Mouse (Mus musculus): ENCODE data around the gene Gm10318. TPM values are rescaled to one million over a fixed set of nuclear protein-coding genes. Genes with fewer than 3 reads are reported as not detected.
A peak's percentile ranks its signal among the peaks of the same experiment; 100 is the strongest.

The Gm10318 gene
- polyA plus RNA-seq, 1 experiment from 2014 or later: not detected

DNA sequence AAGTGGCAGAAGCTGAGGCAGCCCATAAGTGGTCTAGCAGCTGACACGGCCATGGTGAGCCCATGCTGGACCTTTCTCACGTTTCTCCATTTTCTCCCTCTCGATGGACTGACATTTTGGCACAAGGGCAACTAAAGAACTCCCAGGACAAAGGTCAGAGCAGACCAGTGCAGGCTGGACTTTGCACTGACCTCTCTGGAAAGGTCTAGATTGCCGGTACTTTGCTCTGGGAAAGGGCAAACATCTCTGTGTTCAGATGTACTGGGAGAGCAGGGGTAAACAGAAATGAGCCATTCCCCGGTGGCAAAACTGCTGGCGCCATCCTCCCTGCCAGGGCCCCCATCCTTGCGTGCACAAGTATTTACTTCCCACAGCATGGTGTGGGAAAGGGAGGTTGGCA is 47.5 kb downstream of the Gm10318 start:
- H3K27ac ChIP-seq (replicated peaks): no peak overlapping the region
- H3K4me3 ChIP-seq (ENCODE audit: low read depth, low read length): no peak overlapping the region
- H3K9ac ChIP-seq (ENCODE audit: low read length): no peak overlapping the region
- DNase-seq (ENCODE audit: low spot score): no peak
- WGBS: 58% methylated on average over 7 of the region's 7 CpGs
- H3K36me3 ChIP-seq (ENCODE audit: control insufficient read depth, insufficient read depth, low read length): no peaks in the 10 kb centered on the region
- no peaks in the 10 kb centered on the region for H3K9me3 ChIP-seq (ENCODE audit: control insufficient read depth, low read length)
- no peak overlapping the region for H3K4me2 ChIP-seq (replicated peaks; ENCODE audit: low read depth)
- no peaks in the 10 kb centered on the region for H3K27me3 ChIP-seq (ENCODE audit: control insufficient read depth, insufficient read depth, low read length)
- H3K4me1 ChIP-seq (replicated peaks; ENCODE audit: control insufficient read depth, insufficient read depth): no peaks in the 10 kb centered on the region; the same call in 1 of the 2 replicates
- no peak for ATAC-seq (ENCODE audit: low FRiP score, low TSS enrichment)
- TF ChIP-seq CTCF (IDR thresholded peaks at IDR 0.05; ENCODE audit: low read depth) (no peak), EP300 (optimal IDR thresholded peaks at IDR 0.05) (no peak)

DNA sequence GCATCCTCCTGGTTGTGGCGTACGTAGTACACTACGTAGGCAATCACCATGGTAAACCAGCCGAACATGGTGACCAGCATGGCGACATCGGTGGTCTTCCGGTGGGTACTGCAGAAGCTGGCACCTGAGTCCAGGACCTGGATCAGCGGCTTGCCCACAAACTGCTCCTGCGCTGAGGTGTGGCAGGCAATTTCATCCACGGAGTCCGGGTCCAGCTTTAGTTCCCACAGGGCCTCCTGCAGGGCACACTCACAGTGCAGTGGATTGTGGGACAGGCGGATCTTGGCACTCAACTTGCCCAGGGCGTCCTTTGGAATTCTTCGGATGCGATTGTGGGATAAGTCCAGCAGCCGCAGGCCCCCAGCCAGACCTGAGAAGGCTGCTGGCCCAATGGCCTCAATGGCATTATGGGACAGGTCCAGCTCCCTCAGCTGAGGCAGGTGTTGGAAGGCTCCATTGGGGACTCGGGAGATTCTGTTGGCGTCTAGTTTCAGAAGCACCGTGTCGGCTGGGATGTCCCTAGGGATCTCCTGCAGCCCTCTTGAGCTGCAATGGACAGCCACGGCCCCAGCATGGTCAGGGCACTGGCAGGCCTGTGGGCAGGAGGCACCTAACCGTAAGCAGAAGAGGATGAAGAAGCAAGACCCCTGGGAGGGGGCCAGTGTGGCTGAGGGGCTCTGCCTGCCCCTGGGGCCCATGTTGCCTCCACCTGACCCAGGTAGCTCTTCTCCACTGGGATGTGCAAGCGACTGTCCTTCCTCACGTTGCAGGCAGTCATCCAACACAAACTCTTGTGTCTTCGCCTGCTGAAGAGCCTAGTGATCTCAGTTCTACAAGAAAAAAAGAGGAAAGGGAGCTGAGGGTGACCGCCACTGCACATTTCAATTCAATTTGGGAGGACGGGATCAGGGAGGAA is 48.5 kb downstream of the Gm10318 start:
- H3K27me3 ChIP-seq (ENCODE audit: control insufficient read depth, insufficient read depth, low read length): no peaks in the 10 kb centered on the region
- no peaks in the 10 kb centered on the region; the same call in 1 of the 2 replicates for H3K4me1 ChIP-seq (replicated peaks; ENCODE audit: control insufficient read depth, insufficient read depth)
- H3K9ac ChIP-seq (ENCODE audit: low read length): 0 out of 2 replicates have a peak overlapping the region, but pooled peaks have one; percentile 61
- no peaks in the 10 kb centered on the region for H3K9me3 ChIP-seq (ENCODE audit: control insufficient read depth, low read length)
- ATAC-seq (ENCODE audit: low FRiP score, low TSS enrichment) (no peak), DNase-seq (ENCODE audit: low spot score) (no peak)
- 88% methylated on average over 27 of the region's 27 CpGs for WGBS
- H3K4me3 ChIP-seq (ENCODE audit: low read depth, low read length): no peak overlapping the region; the same call in 1 of the 2 replicates
- H3K4me2 ChIP-seq (replicated peaks; ENCODE audit: low read depth): peak overlapping the region; percentile 81
- TF ChIP-seq CTCF (IDR thresholded peaks at IDR 0.05; ENCODE audit: low read depth) (no peak), EP300 (optimal IDR thresholded peaks at IDR 0.05) (no peak)
- no peaks in the 10 kb centered on the region for H3K36me3 ChIP-seq (ENCODE audit: control insufficient read depth, insufficient read depth, low read length)
- H3K27ac ChIP-seq (replicated peaks): no peak overlapping the region

- ATAC-seq (ENCODE audit: low FRiP score, low TSS enrichment): peak; percentile 31; the same call in 1 of the 2 replicates
- no peaks in the 10 kb centered on the region for H3K9me3 ChIP-seq (ENCODE audit: control insufficient read depth, low read length)
- TF ChIP-seq CTCF (IDR thresholded peaks at IDR 0.05; ENCODE audit: low read depth) (no peak), EP300 (optimal IDR thresholded peaks at IDR 0.05) (no peak)
Observed at GRCm38 (mm10) chr10:77901871-77902210, 49.2 kb downstream of the Gm10318 start.

GRCm38 (mm10) chr10:77902211-77902893 is 49.7 kb downstream of the Gm10318 start, which contains the start of gene Lrrc3:
Lrrc3 (minus strand) TSS chr10:77902536.
- no peaks in the 10 kb centered on the region; the same call in 1 of the 2 replicates for H3K4me1 ChIP-seq (replicated peaks; ENCODE audit: control insufficient read depth, insufficient read depth)
- H3K27me3 ChIP-seq (ENCODE audit: control insufficient read depth, insufficient read depth, low read length): no peaks in the 10 kb centered on the region
- peak; percentile 83 for DNase-seq (ENCODE audit: low spot score)
- H3K9ac ChIP-seq (ENCODE audit: low read length): peak within 1 kb of the TSS; percentile 61
- H3K9me3 ChIP-seq (ENCODE audit: control insufficient read depth, low read length): no peaks in the 10 kb centered on the region
- peak within 1 kb of the TSS; percentile 81 for H3K4me2 ChIP-seq (replicated peaks; ENCODE audit: low read depth)
- no peak for TF ChIP-seq EP300 (optimal IDR thresholded peaks at IDR 0.05)
- TF ChIP-seq CTCF (IDR thresholded peaks at IDR 0.05; ENCODE audit: low read depth): peak; percentile 56
- ATAC-seq (ENCODE audit: low FRiP score, low TSS enrichment): peak; percentile 77
- peak within 1 kb of the TSS; percentile 60 for H3K4me3 ChIP-seq (ENCODE audit: low read depth, low read length)
- H3K27ac ChIP-seq (replicated peaks): no peak within 1 kb of the TSS
- WGBS: 2% methylated on average over 26 of the region's 46 CpGs
- no peaks in the 10 kb centered on the region for H3K36me3 ChIP-seq (ENCODE audit: control insufficient read depth, insufficient read depth, low read length)

More at GRCm38 (mm10) chr10:77901871-77902210, 49.2 kb downstream of the Gm10318 start:
- no peaks in the 10 kb centered on the region for H3K27me3 ChIP-seq (ENCODE audit: control insufficient read depth, insufficient read depth, low read length)
- peak overlapping the region; percentile 60 for H3K4me3 ChIP-seq (ENCODE audit: low read depth, low read length)
- peak overlapping the region; percentile 81 for H3K4me2 ChIP-seq (replicated peaks; ENCODE audit: low read depth)
- H3K27ac ChIP-seq (replicated peaks): no peak overlapping the region
- H3K4me1 ChIP-seq (replicated peaks; ENCODE audit: control insufficient read depth, insufficient read depth): no peaks in the 10 kb centered on the region; the same call in 1 of the 2 replicates
- no peak for DNase-seq (ENCODE audit: low spot score)
- WGBS: 3% methylated on average over 14 of the region's 14 CpGs
- no peaks in the 10 kb centered on the region for H3K36me3 ChIP-seq (ENCODE audit: control insufficient read depth, insufficient read depth, low read length)
- H3K9ac ChIP-seq (ENCODE audit: low read length): peak overlapping the region; percentile 61

DNA sequence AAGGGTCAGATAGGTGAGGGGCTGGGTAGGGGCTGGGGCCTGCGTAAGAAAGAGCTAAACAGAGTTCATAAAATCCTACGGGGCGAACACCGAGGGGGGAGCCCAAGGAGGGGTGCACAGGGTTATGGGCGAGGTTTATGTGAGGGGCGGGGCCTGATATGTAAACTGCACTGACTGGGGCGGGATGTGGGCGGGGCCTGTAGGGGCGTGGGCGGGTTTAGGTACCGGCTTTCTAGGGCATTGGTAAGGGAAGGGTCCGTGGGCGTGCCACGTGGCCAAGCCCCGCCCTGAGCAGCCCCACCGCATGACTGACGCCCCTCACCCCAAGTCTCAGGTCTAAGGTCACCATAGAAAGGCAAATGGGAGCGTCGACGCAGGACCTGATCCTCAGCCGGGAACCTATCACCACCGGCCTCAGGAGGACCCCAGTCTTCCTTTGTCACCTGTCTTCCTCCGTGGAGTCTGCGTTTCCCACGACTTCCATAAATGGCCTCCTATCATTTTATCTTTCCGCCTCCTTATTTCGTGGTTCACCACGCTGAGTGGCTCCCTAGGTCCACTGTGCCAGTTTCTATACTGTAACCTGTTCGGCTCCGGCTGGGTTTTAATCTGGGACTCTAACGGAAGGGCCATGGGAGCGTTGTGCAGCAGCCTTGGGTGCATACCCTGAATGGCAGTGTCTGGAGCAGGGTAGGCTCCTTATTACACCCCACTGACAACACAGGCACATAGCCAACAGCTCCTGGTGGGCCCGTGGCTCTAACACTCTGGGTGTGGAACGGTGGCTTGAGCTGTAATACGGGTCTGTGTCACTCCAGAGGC is 50.4 kb downstream of the Gm10318 start:
- no peaks in the 10 kb centered on the region for H3K9me3 ChIP-seq (ENCODE audit: control insufficient read depth, low read length)
- DNase-seq (ENCODE audit: low spot score): peak; percentile 87
- ATAC-seq (ENCODE audit: low FRiP score, low TSS enrichment): peak; percentile 84
- H3K36me3 ChIP-seq (ENCODE audit: control insufficient read depth, insufficient read depth, low read length): no peaks in the 10 kb centered on the region
- H3K4me1 ChIP-seq (replicated peaks; ENCODE audit: control insufficient read depth, insufficient read depth): no peaks in the 10 kb centered on the region; the same call in 1 of the 2 replicates
- H3K9ac ChIP-seq (ENCODE audit: low read length): peak overlapping the region; percentile 27; the same call in 1 of the 2 replicates
- 6% methylated on average over 29 of the region's 35 CpGs for WGBS
- no peaks in the 10 kb centered on the region for H3K27me3 ChIP-seq (ENCODE audit: control insufficient read depth, insufficient read depth, low read length)
- H3K4me3 ChIP-seq (ENCODE audit: low read depth, low read length): peak overlapping the region; percentile 60
- TF ChIP-seq EP300 (optimal IDR thresholded peaks at IDR 0.05) (no peak), CTCF (IDR thresholded peaks at IDR 0.05; ENCODE audit: low read depth) (no peak)
- peak overlapping the region; percentile 81 for H3K4me2 ChIP-seq (replicated peaks; ENCODE audit: low read depth)
- H3K27ac ChIP-seq (replicated peaks): no peak overlapping the region

Other genes starting within 250 kb of the Gm10318 start
- gene Sumo3, start 246.8 kb upstream of the Gm10318 start, polyA plus RNA-seq (2015; fragmentation: Nextera tagmentation; extraction: Ambion mirVana): 232 and 239 TPM in 2 replicates
- gene Gm49325, start 246.7 kb upstream of the Gm10318 start, polyA plus RNA-seq (2015; fragmentation: Nextera tagmentation; extraction: Ambion mirVana): 12.6 and 17.3 TPM in 2 replicates
- 53.8 and 54.5 TPM in 2 replicates for gene Ube2g2, start 230.6 kb upstream of the Gm10318 start, polyA plus RNA-seq (2015; fragmentation: Nextera tagmentation; extraction: Ambion mirVana)
- 0.67 and 0.74 TPM in 2 replicates for gene Tspear, start 166.3 kb upstream of the Gm10318 start, polyA plus RNA-seq (2015; fragmentation: Nextera tagmentation; extraction: Ambion mirVana)
- not detected in 2 replicates for gene Gm19402, start 162.1 kb upstream of the Gm10318 start, polyA plus RNA-seq (2015; fragmentation: Nextera tagmentation; extraction: Ambion mirVana)
- gene Gm9508, start 155.6 kb upstream of the Gm10318 start, polyA plus RNA-seq (2015; fragmentation: Nextera tagmentation; extraction: Ambion mirVana): not detected in 2 replicates
- gene Gm10272, start 146.2 kb upstream of the Gm10318 start, polyA plus RNA-seq (2015; fragmentation: Nextera tagmentation; extraction: Ambion mirVana): not detected in 2 replicates
- 0.18 TPM in 1 of 2 replicates, not detected in the other for gene Gm10024, start 141.4 kb upstream of the Gm10318 start, polyA plus RNA-seq (2015; fragmentation: Nextera tagmentation; extraction: Ambion mirVana)
- 0.56 and 0.64 TPM in 2 replicates for gene Gm10142, start 137.1 kb upstream of the Gm10318 start, polyA plus RNA-seq (2015; fragmentation: Nextera tagmentation; extraction: Ambion mirVana)
- 3.2 and 4.5 TPM in 2 replicates for gene Krtap12-1, start 132.3 kb upstream of the Gm10318 start, polyA plus RNA-seq (2015; fragmentation: Nextera tagmentation; extraction: Ambion mirVana)
- not detected in 2 replicates for gene Gm10100, start 126.4 kb upstream of the Gm10318 start, polyA plus RNA-seq (2015; fragmentation: Nextera tagmentation; extraction: Ambion mirVana)
- not detected in 2 replicates for gene Gm18596, start 110.2 kb upstream of the Gm10318 start, polyA plus RNA-seq (2015; fragmentation: Nextera tagmentation; extraction: Ambion mirVana)
- gene Gm9736, start 101.5 kb upstream of the Gm10318 start, polyA plus RNA-seq (2015; fragmentation: Nextera tagmentation; extraction: Ambion mirVana): not detected in 2 replicates
- gene Gm3233, start 93.2 kb upstream of the Gm10318 start, polyA plus RNA-seq (2015; fragmentation: Nextera tagmentation; extraction: Ambion mirVana): not detected in 2 replicates
- gene Gm3238, start 81.5 kb upstream of the Gm10318 start, polyA plus RNA-seq (2015; fragmentation: Nextera tagmentation; extraction: Ambion mirVana): not detected in 2 replicates
- not detected in 2 replicates for gene Gm7138, start 75.9 kb upstream of the Gm10318 start, polyA plus RNA-seq (2015; fragmentation: Nextera tagmentation; extraction: Ambion mirVana)
- not detected in 2 replicates for gene Gm3250, start 70.3 kb upstream of the Gm10318 start, polyA plus RNA-seq (2015; fragmentation: Nextera tagmentation; extraction: Ambion mirVana)
- not detected in 2 replicates for gene Gm7137, start 64.7 kb upstream of the Gm10318 start, polyA plus RNA-seq (2015; fragmentation: Nextera tagmentation; extraction: Ambion mirVana)
- not detected in 2 replicates for gene Gm9639, start 57.8 kb upstream of the Gm10318 start, polyA plus RNA-seq (2015; fragmentation: Nextera tagmentation; extraction: Ambion mirVana)
- not detected in 2 replicates for gene Gm19668, start 53.7 kb upstream of the Gm10318 start, polyA plus RNA-seq (2015; fragmentation: Nextera tagmentation; extraction: Ambion mirVana)
- not detected in 2 replicates for gene Gm9507, start 41.0 kb upstream of the Gm10318 start, polyA plus RNA-seq (2015; fragmentation: Nextera tagmentation; extraction: Ambion mirVana)
- not detected in 2 replicates for gene Gm2696, start 38.2 kb upstream of the Gm10318 start, polyA plus RNA-seq (2015; fragmentation: Nextera tagmentation; extraction: Ambion mirVana)
- not detected in 2 replicates for gene Krtap10-4, start 25.8 kb upstream of the Gm10318 start, polyA plus RNA-seq (2015; fragmentation: Nextera tagmentation; extraction: Ambion mirVana)
- gene Krtap10-10, start 16.9 kb upstream of the Gm10318 start, polyA plus RNA-seq (2015; fragmentation: Nextera tagmentation; extraction: Ambion mirVana): not detected in 2 replicates
- not detected in 2 replicates for gene Gm36176, start 6.1 kb upstream of the Gm10318 start, polyA plus RNA-seq (2015; fragmentation: Nextera tagmentation; extraction: Ambion mirVana)
- gene Gm3285, start 9.1 kb downstream of the Gm10318 start, polyA plus RNA-seq (2015; fragmentation: Nextera tagmentation; extraction: Ambion mirVana): not detected in 2 replicates
- 3.3 and 3.6 TPM in 2 replicates for gene Lrrc3, start 49.7 kb downstream of the Gm10318 start, polyA plus RNA-seq (2015; fragmentation: Nextera tagmentation; extraction: Ambion mirVana)
- gene Trpm2, start 117.7 kb downstream of the Gm10318 start, polyA plus RNA-seq (2015; fragmentation: Nextera tagmentation; extraction: Ambion mirVana): 0.61 and 0.85 TPM in 2 replicates
- gene 1810043G02Rik, start 125.7 kb downstream of the Gm10318 start, polyA plus RNA-seq (2015; fragmentation: Nextera tagmentation; extraction: Ambion mirVana): 16.1 and 18.8 TPM in 2 replicates
- 82.4 and 86.1 TPM in 2 replicates for gene Pfkl, start 157.2 kb downstream of the Gm10318 start, polyA plus RNA-seq (2015; fragmentation: Nextera tagmentation; extraction: Ambion mirVana)
- gene Dnmt3l, start 189.1 kb downstream of the Gm10318 start, polyA plus RNA-seq (2015; fragmentation: Nextera tagmentation; extraction: Ambion mirVana): 0.65 and 1.1 TPM in 2 replicates
- 0.10 and 0.11 TPM in 2 replicates for gene Aire, start 190.8 kb downstream of the Gm10318 start, polyA plus RNA-seq (2015; fragmentation: Nextera tagmentation; extraction: Ambion mirVana)
- gene Icosl, start 216.4 kb downstream of the Gm10318 start, polyA plus RNA-seq (2015; fragmentation: Nextera tagmentation; extraction: Ambion mirVana): 4.8 and 5.6 TPM in 2 replicates